In the genomic region with DNA sequence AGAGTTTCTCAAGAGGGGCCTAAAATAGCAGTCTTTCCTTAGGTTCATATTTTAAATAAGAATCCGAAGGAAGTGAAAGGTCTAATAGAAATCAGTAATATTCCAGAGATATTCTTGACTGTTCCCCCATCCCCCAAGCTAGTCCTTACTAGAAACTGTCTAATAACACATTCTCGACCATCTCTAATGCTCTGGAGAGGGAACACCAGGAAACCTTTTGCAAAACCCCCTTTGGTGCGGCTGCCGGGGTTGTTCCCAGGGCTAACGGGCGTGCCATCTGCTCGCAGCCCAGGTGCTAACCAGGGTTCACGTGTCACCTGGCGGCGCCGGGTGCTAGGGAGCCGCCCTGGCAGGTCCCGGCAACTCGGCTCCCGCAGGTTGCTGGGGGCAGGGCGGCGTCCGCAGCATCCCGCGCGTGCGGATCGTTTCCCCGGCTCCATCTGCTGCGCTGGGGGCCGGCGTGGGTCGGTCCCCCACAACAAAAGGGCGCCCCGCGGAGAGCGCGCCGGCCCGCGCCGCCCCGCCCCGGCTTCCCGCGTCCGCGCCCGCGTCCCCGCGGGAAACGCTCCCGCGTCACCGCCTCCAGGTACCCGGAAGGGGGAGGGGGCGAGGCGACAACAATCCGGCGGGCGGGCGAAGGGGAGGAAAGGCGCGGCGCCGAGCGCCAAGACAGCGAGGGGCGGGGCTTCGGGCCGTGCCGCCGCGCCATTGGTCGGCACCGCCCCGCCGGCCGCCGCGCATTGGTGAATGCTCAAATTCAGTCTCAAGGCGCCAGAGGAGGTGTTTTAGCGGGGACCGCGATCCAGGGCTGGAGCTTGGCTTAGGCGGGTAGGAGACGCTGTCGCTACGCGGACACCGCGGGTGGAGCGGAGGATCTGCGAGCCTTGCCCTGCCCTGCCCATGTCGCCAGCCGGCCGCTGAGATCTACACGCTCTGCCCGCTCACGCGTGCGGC, we compare ENCODE assay signal across 8 mouse cellular contexts. TPM values are rescaled to one million over a fixed set of nuclear protein-coding genes. Genes with fewer than 3 reads are reported as not detected.
DNase-seq lines count a peak whose midpoint lies in the region; ATAC-seq and TF ChIP-seq lines count a peak whose summit lies in the region.

A gene (plus strand): TSS at position 754 of the 954 bp plus-strand sequence.

- under 1% methylated on average over 98 of the region's 98 CpGs for WGBS in heart, embryonic 12.5 days
- under 1% methylated on average over 93 of the region's 98 CpGs for WGBS in kidney, postnatal 0 days
- under 1% methylated on average over 94 of the region's 98 CpGs for WGBS in liver, embryonic 13.5 days (ENCODE audit: insufficient replicate concordance)
- under 1% methylated on average over 92 of the region's 98 CpGs for WGBS in stomach, embryonic 16.5 days

- H3K4me3 ChIP-seq in C2C12 (ENCODE audit: insufficient read depth, poor library complexity, severe bottlenecking), result peak within 1 kb of the TSS; percentile 86
- H3K4me3 ChIP-seq in heart, embryonic 12.5 days, result peak within 1 kb of the TSS; percentile 98
- H3K4me3 ChIP-seq in kidney, postnatal 0 days (replicated peaks; ENCODE audit: low read depth, low read length), result peak within 1 kb of the TSS; percentile 62
- peak within 1 kb of the TSS; percentile 96 for H3K4me3 ChIP-seq in liver, embryonic 13.5 days (replicated peaks)
- H3K4me3 ChIP-seq in stomach, embryonic 16.5 days (replicated peaks; ENCODE audit: low read length), result peak within 1 kb of the TSS; percentile 81

- peak; percentile 92 for DNase-seq in brain, adult 2 months (ENCODE audit: low read depth, low spot score)
- DNase-seq in kidney, postnatal 0 days (ENCODE audit: low spot score), result peak; percentile 96
- peak; percentile 87 for DNase-seq in liver, embryonic 13.5 days
- DNase-seq in neural tube, embryonic 10.5 days (ENCODE audit: extremely low spot score, low spot score), result peak; percentile 92

- TF ChIP-seq CTCF in C2C12 (IDR thresholded peaks at IDR 0.05; ENCODE audit: control insufficient read depth, insufficient read depth, insufficient read length), result no peak
- 0 out of 2 replicates have a peak, but pooled peaks have one; percentile 3 for TF ChIP-seq CTCF in kidney, postnatal 0 days (IDR thresholded peaks at IDR 0.05; ENCODE audit: low read depth)

- H3K9ac ChIP-seq in heart, embryonic 12.5 days, result peak within 1 kb of the TSS; percentile 79
- peak within 1 kb of the TSS; percentile 60 for H3K9ac ChIP-seq in kidney, postnatal 0 days (ENCODE audit: low read depth, low read length)
- H3K9ac ChIP-seq in liver, embryonic 13.5 days, result peak within 1 kb of the TSS; percentile 93
- peak within 1 kb of the TSS; percentile 83 for H3K9ac ChIP-seq in stomach, embryonic 16.5 days (ENCODE audit: low read length)

- H3K4me1 ChIP-seq in heart, embryonic 12.5 days (replicated peaks), result peaks cover 12% of the 10 kb centered on the region
- H3K4me1 ChIP-seq in kidney, postnatal 0 days (replicated peaks; ENCODE audit: insufficient read depth, low read length), result peaks cover 13% of the 10 kb centered on the region
- peaks cover 26% of the 10 kb centered on the region for H3K4me1 ChIP-seq in liver, embryonic 13.5 days (replicated peaks)
- H3K4me1 ChIP-seq in stomach, embryonic 16.5 days (ENCODE audit: control insufficient read depth, insufficient read depth, low read length), result peaks cover 3% of the 10 kb centered on the region; the same call in 1 of the 2 replicates

- peaks cover 47% of the 10 kb centered on the region for H3K79me2 ChIP-seq in C2C12 (ENCODE audit: control insufficient read depth, insufficient read depth)

- H3K36me3 ChIP-seq in C2C12 (ENCODE audit: control insufficient read depth, insufficient read depth), result peaks cover 36% of the 10 kb centered on the region
- peaks cover 24% of the 10 kb centered on the region for H3K36me3 ChIP-seq in heart, embryonic 12.5 days
- no peaks in the 10 kb centered on the region for H3K36me3 ChIP-seq in kidney, postnatal 0 days (ENCODE audit: insufficient read depth, low read length)
- peaks cover 30% of the 10 kb centered on the region for H3K36me3 ChIP-seq in liver, embryonic 13.5 days
- H3K36me3 ChIP-seq in stomach, embryonic 16.5 days (ENCODE audit: control insufficient read depth, insufficient read depth, low read length), result no peaks in the 10 kb centered on the region

- peaks cover 18% of the 10 kb centered on the region for H3K79me3 ChIP-seq in C2C12 (ENCODE audit: low read depth)

- H3K27ac ChIP-seq in heart, embryonic 12.5 days (ENCODE audit: poor library complexity, severe bottlenecking), result peak within 1 kb of the TSS; percentile 65
- H3K27ac ChIP-seq in kidney, postnatal 0 days, result no peak within 1 kb of the TSS
- peak within 1 kb of the TSS; percentile 83 for H3K27ac ChIP-seq in liver, embryonic 13.5 days
- H3K27ac ChIP-seq in stomach, embryonic 16.5 days (ENCODE audit: low read length), result peak within 1 kb of the TSS; percentile 62; the same call in 1 of the 2 replicates

- ATAC-seq in erythroblast, adult 5-6 weeks (replicated peaks; ENCODE audit: low FRiP score, poor library complexity, severe bottlenecking), result peak; percentile 98
- ATAC-seq in heart, embryonic 12.5 days (ENCODE audit: insufficient number of reproducible peaks, low FRiP score), result peak; percentile 96
- ATAC-seq in kidney, postnatal 0 days (replicated peaks; ENCODE audit: low FRiP score, low read depth), result peak; percentile 95
- ATAC-seq in liver, embryonic 13.5 days (ENCODE audit: low read depth), result peak; percentile 99
- peak; percentile 97 for ATAC-seq in stomach, embryonic 16.5 days (ENCODE audit: insufficient read depth, low FRiP score)

- H3K27me3 ChIP-seq in C2C12 (ENCODE audit: control insufficient read depth, insufficient read depth, insufficient read length), result no peaks in the 10 kb centered on the region
- H3K27me3 ChIP-seq in heart, embryonic 12.5 days (replicated peaks), result no peaks in the 10 kb centered on the region
- H3K27me3 ChIP-seq in kidney, postnatal 0 days (ENCODE audit: insufficient read depth, low read length), result no peaks in the 10 kb centered on the region
- 0 out of 2 replicates have a peak, but pooled peaks cover 13% of the 10 kb centered on the region for H3K27me3 ChIP-seq in liver, embryonic 13.5 days
- H3K27me3 ChIP-seq in stomach, embryonic 16.5 days (ENCODE audit: control insufficient read depth, insufficient read depth, low read length), result no peaks in the 10 kb centered on the region

- H3K4me2 ChIP-seq in heart, embryonic 12.5 days, result peak within 1 kb of the TSS; percentile 89
- peak within 1 kb of the TSS; percentile 93 for H3K4me2 ChIP-seq in kidney, postnatal 0 days (ENCODE audit: low read length)
- peak within 1 kb of the TSS; percentile 97 for H3K4me2 ChIP-seq in liver, embryonic 13.5 days
- H3K4me2 ChIP-seq in stomach, embryonic 16.5 days (ENCODE audit: low read depth, low read length), result peak within 1 kb of the TSS; percentile 88

- no peaks in the 10 kb centered on the region for H3K9me3 ChIP-seq in heart, embryonic 12.5 days (replicated peaks)
- no peaks in the 10 kb centered on the region for H3K9me3 ChIP-seq in kidney, postnatal 0 days (replicated peaks; ENCODE audit: low read length)
- H3K9me3 ChIP-seq in liver, embryonic 13.5 days (replicated peaks), result no peaks in the 10 kb centered on the region
- H3K9me3 ChIP-seq in stomach, embryonic 16.5 days (replicated peaks; ENCODE audit: control insufficient read depth, low read length), result no peaks in the 10 kb centered on the region

- peak within 1 kb of the TSS; percentile 97 for H3ac ChIP-seq in C2C12 (ENCODE audit: control insufficient read depth, insufficient read length, low read depth)

TF ChIP-seq in C2C12, 6 proteins besides CTCF, POLR2A, EP300 and RAD21:
- no peak for TF ChIP-seq FOSL1 (IDR thresholded peaks at IDR 0.05; ENCODE audit: insufficient read depth, low read length, poor library complexity, severe bottlenecking)
- TF ChIP-seq MAX (IDR thresholded peaks at IDR 0.05), result no peak
- TF ChIP-seq MYOG (IDR thresholded peaks at IDR 0.05; ENCODE audit: control insufficient read depth, extremely low read depth, insufficient read length), result no peak
- TF ChIP-seq USF1 (IDR thresholded peaks at IDR 0.05; ENCODE audit: low read depth), result no peak
- no peak for TF ChIP-seq CEBPB (IDR thresholded peaks at IDR 0.05; ENCODE audit: low read depth)
- no peak for TF ChIP-seq MYOD1 (IDR thresholded peaks at IDR 0.05; ENCODE audit: control insufficient read depth, insufficient read length, low read depth)
TF ChIP-seq in C2C12: peak in this region for 0.

RNA-seq across cellular contexts. Expression of the gene that starts here (rescaled TPM):
- polyA plus RNA-seq in C2C12 (2012; fragmentation: generic; extraction: Trizol), result 15.4 TPM
- total RNA-seq in erythroblast, adult 5-6 weeks (2015; ENCODE audit: low replicate concordance), result 4.8 and 12.1 TPM in 2 replicates
- 8.9 and 17.6 TPM in 2 replicates for total RNA-seq in erythroblast, adult 5-6 weeks (2017; ENCODE audit: low replicate concordance)
- 20.1 and 22.6 TPM in 2 replicates for polyA plus RNA-seq in heart, embryonic 12.5 days (2016; fragmentation: Nextera tagmentation; extraction: Ambion mirVana)
- polyA plus RNA-seq in kidney, postnatal 0 days (2015; fragmentation: Nextera tagmentation; extraction: Ambion mirVana), result 10.9 and 11.6 TPM in 2 replicates
- polyA plus RNA-seq in liver, embryonic 13.5 days (2015; fragmentation: Nextera tagmentation; extraction: Ambion mirVana), result 8.1 and 8.8 TPM in 2 replicates
- polyA plus RNA-seq in stomach, embryonic 16.5 days (2015; fragmentation: Nextera tagmentation; extraction: Ambion mirVana), result 16.2 and 17.0 TPM in 2 replicates
